Mouse (Mus musculus) erythroblast, embryonic 14.5 days (primary cell): ENCODE measurements at regions not wholly inside any gene's neighbourhood (a gene's known extent, or its start where the extent isn't known, plus 50 kb on each side); places are given as distances from the start of the nearest gene placed in this dataset.

Experiments
- GATA1 ChIP-seq: IDR thresholded peaks from 2 replicates; pipeline ENCODE4 v1.6.1; 2012; ENCODE audit warnings: low read length, inconsistent platforms, mixed read lengths
- TAL1 ChIP-seq: IDR thresholded peaks from 3 replicates; pipeline ENCODE4 v1.6.1; 2012; ENCODE audit warnings: low read length, inconsistent platforms, mixed read lengths

- TF ChIP-seq GATA1, result no peak
- TF ChIP-seq TAL1, result no peak
These were observed 203.4 kb upstream of the Mphosph6 start for GRCm38 (mm10) chr8:118005186-118005585.
